Mouse (Mus musculus) forebrain, embryonic 16.5 days (tissue): ENCODE results near the gene Cdc45. TPM values are rescaled to one million over a fixed set of nuclear protein-coding genes. Genes with fewer than 3 reads are reported as not detected.

ENCODE experiments used
- ATAC-seq: fragments of 200-750 bp; cut with Nextera tagmentation; 2 replicates; pipeline ENCODE4 v1.8.0; 2017; ENCODE audit warnings: mild to moderate bottlenecking, moderate library complexity
- H3K27ac ChIP-seq: fragments of 300-500 bp; sonication (generic); 2 replicates; pipeline ENCODE4 v1.5.1; 2014; ENCODE audit warnings: low read length, control low read depth
- H3K27me3 ChIP-seq: fragments of 300-500 bp; sonication (generic); replicated peaks from 2 replicates; pipeline ENCODE4 v1.6.1; 2014; ENCODE audit warnings: low read length; ENCODE audit not compliant: control insufficient read depth, insufficient read depth
- H3K36me3 ChIP-seq: fragments of 300-500 bp; sonication (generic); 2 replicates; pipeline ENCODE4 v1.6.1; 2014; ENCODE audit not compliant: control insufficient read depth, insufficient read depth
- H3K4me1 ChIP-seq: fragments of 300-500 bp; sonication (generic); replicated peaks from 2 replicates; pipeline ENCODE4 v1.6.1; 2014; ENCODE audit warnings: low read length; ENCODE audit not compliant: control insufficient read depth, insufficient read depth
- H3K4me2 ChIP-seq: fragments of 300-500 bp; sonication (generic); 2 replicates; pipeline ENCODE4 v1.6.1; 2014; ENCODE audit warnings: mild to moderate bottlenecking, low read length, control low read depth
- H3K4me3 ChIP-seq: fragments of 300-500 bp; sonication (generic); replicated peaks from 2 replicates; pipeline ENCODE4 v1.5.1; 2014; ENCODE audit warnings: mild to moderate bottlenecking, low read length, control low read depth
- H3K9ac ChIP-seq: fragments of 300-500 bp; sonication (generic); replicated peaks from 2 replicates; pipeline ENCODE4 v1.6.1; 2014; ENCODE audit warnings: low read depth, low read length, control low read depth
- H3K9me3 ChIP-seq: fragments of 300-500 bp; sonication (generic); 2 replicates; pipeline ENCODE4 v1.6.1; 2016; ENCODE audit warnings: low read length; ENCODE audit not compliant: control insufficient read depth
- WGBS: fragments of 180-500 bp; shearing (Covaris S2); extraction: QIAGEN DNeasy Blood & Tissue Kit; methylation state at CpG from one replicate; pipeline ENCODE4 v1.1.7; 2014; 5-methylcytosine and 5-hydroxymethylcytosine counted together
- polyA plus RNA-seq: library from polyadenylated mRNA; unstranded; fragments of >200 nt; fragmentation: Nextera tagmentation; extraction: Ambion mirVana; gene quantifications from 2 replicates; pipeline ENCODE4 v1.2.1, GENCODE M21; 2015

Gene Cdc45
- polyA plus RNA-seq, 1 experiment from 2014 or later, result 21.1 TPM

DNA sequence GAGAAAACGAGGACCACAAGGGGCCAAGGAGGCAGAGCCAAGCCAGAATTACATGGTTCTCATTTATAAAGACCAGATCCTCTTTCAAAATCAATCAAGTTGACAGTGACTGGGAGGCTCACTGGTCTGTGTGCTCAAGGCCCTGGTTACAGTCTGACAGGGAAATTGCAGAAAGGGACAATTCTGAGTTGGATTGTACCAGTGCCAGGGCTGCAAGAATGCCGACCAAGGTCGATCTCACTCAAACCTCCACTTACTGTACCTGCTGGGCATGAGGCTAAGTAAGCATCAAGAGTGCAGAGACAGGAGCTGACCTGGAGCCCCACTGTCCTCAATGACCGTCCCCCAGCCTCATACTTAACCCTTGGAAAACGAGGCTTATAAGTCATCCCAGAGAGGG lies 13.6 kb downstream of the Cdc45 start:
- H3K4me3 ChIP-seq, result no peak overlapping the region
- no peaks in the 10 kb centered on the region for H3K36me3 ChIP-seq
- no peak overlapping the region for H3K9ac ChIP-seq
- H3K9me3 ChIP-seq, result no peaks in the 10 kb centered on the region
- no peak overlapping the region for H3K27ac ChIP-seq
- H3K27me3 ChIP-seq, result no peaks in the 10 kb centered on the region
- H3K4me2 ChIP-seq, result no peak overlapping the region
- no peak for ATAC-seq
- H3K4me1 ChIP-seq, result no peaks in the 10 kb centered on the region
- WGBS, result 95% methylated on average over 5 of the region's 5 CpGs

DNA sequence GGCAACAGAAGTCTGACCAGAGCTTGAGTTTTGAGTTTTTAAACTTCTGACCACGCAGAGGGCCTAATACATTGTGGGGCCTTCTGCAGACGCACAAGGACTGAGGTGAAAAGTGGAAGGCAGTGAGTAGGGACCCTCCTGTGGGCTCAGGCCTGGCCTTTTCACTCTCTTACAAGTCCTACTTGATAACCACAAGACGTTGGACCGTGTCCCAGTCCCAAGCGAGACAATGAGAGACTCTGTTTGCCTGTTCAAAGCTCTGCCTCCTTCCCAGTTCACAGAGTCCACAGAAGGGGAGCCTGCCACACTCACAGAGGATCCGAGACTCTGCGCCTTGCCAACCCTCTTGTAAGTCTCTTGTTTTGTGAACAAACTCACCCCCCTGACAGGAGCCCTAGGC lies 15.1 kb downstream of the Cdc45 start:
- no peak overlapping the region for H3K4me3 ChIP-seq
- H3K27ac ChIP-seq, result no peak overlapping the region
- no peaks in the 10 kb centered on the region for H3K36me3 ChIP-seq
- ATAC-seq, result no peak; the same call in 1 of the 2 replicates
- no peaks in the 10 kb centered on the region for H3K9me3 ChIP-seq
- no peak overlapping the region for H3K4me2 ChIP-seq
- no peak overlapping the region for H3K9ac ChIP-seq
- H3K27me3 ChIP-seq, result no peaks in the 10 kb centered on the region
- H3K4me1 ChIP-seq, result no peaks in the 10 kb centered on the region
- 71% methylated on average over 7 of the region's 7 CpGs for WGBS

DNA sequence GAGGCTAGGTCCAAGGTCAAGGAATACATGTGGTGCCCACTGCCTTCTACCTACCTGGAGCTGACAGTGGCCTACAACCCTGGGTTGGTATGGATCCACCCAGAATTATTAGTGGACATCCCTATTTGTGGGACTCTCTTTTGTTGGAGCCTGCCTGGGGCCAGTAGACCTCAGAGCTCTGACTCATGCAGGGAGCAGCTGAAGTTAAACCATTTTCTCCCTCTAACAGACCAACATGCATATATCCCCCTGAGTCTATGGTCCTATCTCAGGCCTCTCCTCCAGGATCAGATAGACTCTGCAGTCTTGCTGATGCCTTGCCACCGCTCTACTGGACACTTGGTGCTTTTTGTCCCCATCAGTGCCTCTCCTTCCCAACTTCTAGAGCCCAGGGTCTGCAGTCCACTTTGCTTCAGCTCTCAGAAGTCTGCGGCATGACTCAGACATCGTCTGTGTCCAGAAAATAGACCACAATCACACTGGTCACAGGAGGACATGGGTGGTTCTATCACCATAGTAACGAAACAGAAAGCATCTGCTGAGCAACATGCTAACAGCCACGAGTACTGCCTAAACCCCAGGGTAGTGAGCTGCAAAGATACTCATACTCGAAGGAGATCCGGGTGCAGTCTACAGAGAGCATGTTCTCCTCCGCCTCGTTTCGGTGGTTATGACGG lies 16.4 kb downstream of the Cdc45 start:
- no peaks in the 10 kb centered on the region for H3K9me3 ChIP-seq
- H3K9ac ChIP-seq, result no peak overlapping the region
- no peaks in the 10 kb centered on the region for H3K36me3 ChIP-seq
- H3K27ac ChIP-seq, result no peak overlapping the region
- H3K4me2 ChIP-seq, result no peak overlapping the region
- H3K4me1 ChIP-seq, result no peaks in the 10 kb centered on the region
- no peaks in the 10 kb centered on the region for H3K27me3 ChIP-seq
- no peak overlapping the region for H3K4me3 ChIP-seq
- 92% methylated on average over 11 of the region's 11 CpGs for WGBS
- ATAC-seq, result no peak

DNA sequence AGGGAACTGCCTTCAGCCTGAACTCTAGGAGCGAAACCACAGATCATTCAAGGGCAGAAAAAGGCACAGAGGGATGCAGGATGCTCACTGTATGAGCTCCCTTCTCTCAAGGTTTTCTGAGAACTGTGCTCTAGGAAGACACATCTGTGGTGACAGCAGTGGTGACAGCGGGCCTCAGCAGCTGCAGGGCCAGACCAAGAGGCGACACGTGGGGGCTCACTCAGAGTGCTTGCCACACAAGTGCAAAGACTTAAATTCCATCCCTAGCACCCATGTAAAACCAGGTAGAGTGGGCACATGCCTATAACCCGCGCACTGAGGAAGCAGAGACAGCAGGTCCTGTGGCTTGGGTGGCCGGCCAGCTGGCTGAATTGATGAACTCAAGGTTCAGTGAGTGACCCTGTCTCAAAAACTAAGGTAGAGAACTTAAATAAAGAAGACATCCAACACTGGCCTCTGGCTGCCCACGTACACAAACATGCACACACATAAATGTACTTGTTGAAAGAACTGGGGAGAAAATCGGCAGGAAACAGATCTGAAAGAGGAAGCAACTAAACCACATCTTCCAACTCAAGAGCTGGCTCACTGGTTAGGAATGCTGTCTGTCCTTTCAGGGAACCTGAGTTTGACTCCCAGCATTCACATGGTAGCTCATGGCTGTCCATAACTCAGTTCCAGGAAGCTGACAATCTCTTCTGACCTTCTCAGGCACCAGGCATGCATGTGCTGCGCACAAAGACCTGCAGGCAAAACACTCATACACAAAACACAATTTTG lies 23.0 kb downstream of the Cdc45 start:
- no peak overlapping the region for H3K9ac ChIP-seq
- H3K27ac ChIP-seq, result no peak overlapping the region
- H3K27me3 ChIP-seq, result no peaks in the 10 kb centered on the region
- WGBS, result 90% methylated on average over 10 of the region's 10 CpGs
- H3K4me1 ChIP-seq, result no peaks in the 10 kb centered on the region
- no peak for ATAC-seq
- H3K4me3 ChIP-seq, result no peak overlapping the region
- no peaks in the 10 kb centered on the region for H3K36me3 ChIP-seq
- no peak overlapping the region for H3K4me2 ChIP-seq
- H3K9me3 ChIP-seq, result no peaks in the 10 kb centered on the region

DNA sequence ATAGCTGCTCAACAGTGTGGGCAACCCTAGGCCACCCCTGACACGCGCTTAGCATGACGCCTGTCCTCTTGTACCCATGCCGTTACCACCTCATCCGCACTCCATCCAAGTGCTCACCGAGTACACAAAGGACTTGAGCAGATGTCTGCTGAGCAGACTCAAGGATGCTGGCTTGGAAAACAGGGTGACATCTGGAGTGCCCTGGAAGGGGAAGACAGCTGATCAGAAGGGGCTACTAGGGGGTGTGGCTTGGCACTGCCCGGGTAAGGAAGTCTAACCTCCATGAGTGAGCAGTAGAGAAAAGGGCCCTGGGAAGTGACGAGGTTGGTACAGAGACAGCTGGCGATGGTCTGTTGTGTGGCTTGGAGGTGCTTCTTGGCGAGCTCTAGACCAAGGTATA lies 25.1 kb downstream of the Cdc45 start:
- Histone ChIP-seq H3K27ac (no peak overlapping the region), H3K4me2 (no peak overlapping the region), H3K4me3 (no peak overlapping the region), H3K9me3 (no peaks in the 10 kb centered on the region), H3K9ac (no peak overlapping the region), H3K36me3 (no peaks in the 10 kb centered on the region), H3K27me3 (no peaks in the 10 kb centered on the region), H3K4me1 (no peaks in the 10 kb centered on the region)
- no peak for ATAC-seq
- 92% methylated on average over 10 of the region's 10 CpGs for WGBS

DNA sequence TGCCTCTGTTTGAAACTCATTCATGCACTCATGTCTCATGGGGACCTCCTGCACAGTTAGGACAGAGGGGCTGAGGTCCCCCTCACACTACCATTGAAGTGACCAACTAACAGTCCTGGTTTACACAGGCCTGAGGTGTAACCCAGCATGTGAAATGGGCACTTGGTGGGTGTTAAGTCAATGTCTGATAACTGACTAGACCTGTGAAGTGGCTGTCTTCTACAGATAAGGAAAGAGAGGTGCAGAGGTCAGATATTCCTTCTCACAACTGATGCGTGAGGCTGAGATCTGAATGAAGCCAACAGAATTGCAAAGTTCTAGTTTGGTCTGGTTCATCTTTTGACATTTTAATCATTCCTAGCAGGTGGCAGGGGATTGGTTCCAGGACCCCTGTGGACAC lies 26.3 kb downstream of the Cdc45 start:
- no peak for ATAC-seq
- no peak overlapping the region for H3K27ac ChIP-seq
- WGBS, result 82% methylated on average over 1 of the region's 1 CpGs
- no peaks in the 10 kb centered on the region for H3K9me3 ChIP-seq
- H3K27me3 ChIP-seq, result no peaks in the 10 kb centered on the region
- H3K4me2 ChIP-seq, result no peak overlapping the region
- H3K4me1 ChIP-seq, result no peaks in the 10 kb centered on the region
- H3K4me3 ChIP-seq, result no peak overlapping the region
- no peak overlapping the region for H3K9ac ChIP-seq
- H3K36me3 ChIP-seq, result no peaks in the 10 kb centered on the region

DNA sequence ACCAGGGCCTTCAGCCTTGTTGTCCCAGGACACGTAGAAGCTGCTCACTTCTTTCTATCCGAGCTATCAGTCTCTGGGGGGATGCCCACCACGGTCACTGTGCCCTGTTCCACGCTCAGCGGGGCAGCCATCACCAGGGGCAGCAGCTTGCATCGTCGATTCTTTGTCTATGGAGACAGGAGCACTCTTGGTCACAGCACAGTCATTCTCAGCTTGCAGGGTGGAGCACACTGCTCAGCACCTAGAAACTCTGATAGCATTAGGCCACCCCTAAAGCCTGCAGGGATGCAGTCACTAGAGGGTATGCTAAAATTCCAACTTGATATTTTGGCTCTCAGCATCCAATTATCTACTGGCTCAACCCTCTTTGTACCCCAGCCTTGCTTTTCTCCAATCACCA lies 26.8 kb downstream of the Cdc45 start:
- H3K9me3 ChIP-seq, result no peaks in the 10 kb centered on the region
- no peaks in the 10 kb centered on the region for H3K4me1 ChIP-seq
- ATAC-seq, result no peak
- no peak overlapping the region for H3K4me3 ChIP-seq
- H3K27me3 ChIP-seq, result no peaks in the 10 kb centered on the region
- no peak overlapping the region for H3K9ac ChIP-seq
- H3K36me3 ChIP-seq, result no peaks in the 10 kb centered on the region
- WGBS, result 91% methylated on average over 7 of the region's 7 CpGs
- no peak overlapping the region for H3K4me2 ChIP-seq
- H3K27ac ChIP-seq, result no peak overlapping the region

DNA sequence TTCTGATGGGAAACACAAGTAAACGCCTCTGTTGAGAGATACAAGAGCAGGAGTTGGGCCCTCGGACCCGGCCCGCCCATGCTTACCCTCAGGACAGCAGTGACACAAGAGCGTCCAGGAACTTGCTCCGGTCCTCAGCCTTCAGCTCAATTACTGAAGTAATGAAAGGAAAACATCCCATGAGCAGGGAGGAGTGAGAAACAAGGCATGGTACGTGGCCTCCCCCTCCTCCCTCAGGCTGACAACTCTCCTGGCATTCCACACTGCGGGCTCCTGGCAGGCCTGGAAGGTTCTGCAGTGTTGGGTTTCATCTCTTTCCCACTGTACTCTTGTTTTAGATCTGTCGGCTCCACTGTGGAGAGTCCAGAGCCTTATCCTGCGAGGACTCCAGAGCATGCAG lies 30.0 kb downstream of the Cdc45 start:
- 87% methylated on average over 10 of the region's 10 CpGs for WGBS
- Histone ChIP-seq H3K27ac (no peak overlapping the region), H3K4me2 (no peak overlapping the region), H3K9ac (no peak overlapping the region), H3K4me3 (no peak overlapping the region), H3K27me3 (peaks cover 21% of the 10 kb centered on the region), H3K4me1 (peaks cover 12% of the 10 kb centered on the region), H3K36me3 (no peaks in the 10 kb centered on the region), H3K9me3 (no peaks in the 10 kb centered on the region)
- ATAC-seq, result no peak

DNA sequence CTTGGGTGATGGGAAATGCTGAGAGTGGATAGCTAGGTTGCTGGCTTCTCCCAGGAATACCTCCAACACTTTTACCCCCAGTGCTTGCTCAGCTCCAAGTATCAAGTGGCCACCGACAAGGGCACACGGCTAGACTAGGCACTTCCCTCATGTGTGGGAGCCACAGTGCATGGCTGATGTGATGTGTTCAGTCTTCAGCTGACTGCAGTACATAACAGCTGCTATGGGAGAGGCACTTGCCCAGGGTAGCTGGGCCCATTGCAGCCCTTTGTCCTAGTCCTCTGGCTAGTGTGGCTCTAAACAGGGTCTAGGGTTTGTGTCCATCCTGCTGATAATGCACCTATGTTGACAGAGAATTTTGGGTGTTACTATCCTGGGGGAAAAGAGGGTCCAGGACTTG lies 33.3 kb downstream of the Cdc45 start:
- Histone ChIP-seq H3K9me3 (no peaks in the 10 kb centered on the region), H3K27ac (no peak overlapping the region), H3K4me1 (peaks cover 13% of the 10 kb centered on the region), H3K4me3 (peak overlapping the region; percentile 43), H3K27me3 (peaks cover 42% of the 10 kb centered on the region), H3K4me2 (no peak overlapping the region), H3K36me3 (no peaks in the 10 kb centered on the region), H3K9ac (no peak overlapping the region)
- ATAC-seq, result no peak
- WGBS, result 59% methylated on average over 2 of the region's 2 CpGs
